Mouse (Mus musculus) spleen, adult 2 months (tissue): Measurements from ENCODE around the gene Lrfn3.

Source experiments
- CTCF ChIP-seq: fragments of 200-500 bp; IDR thresholded peaks from 2 replicates; pipeline ENCODE4 v1.5.1; 2011; ENCODE audit warnings: mild to moderate bottlenecking, inconsistent platforms; ENCODE audit not compliant: insufficient read depth, insufficient read length, insufficient replicate concordance; ENCODE audit errors: extremely low read depth
- POLR2A ChIP-seq: fragments of 200-500 bp; IDR thresholded peaks from 2 replicates; pipeline ENCODE4 v1.6.1; 2011; ENCODE audit warnings: low read depth, low read length, inconsistent platforms

GRCm38 (mm10) chr7:30309395-30310129 is 53.0 kb downstream of the Lrfn3 start:
- no peak for TF ChIP-seq CTCF
- no peak for TF ChIP-seq POLR2A
